Mouse (Mus musculus): ENCODE measurements at regions not wholly inside any gene's neighbourhood (a gene's known extent, or its start where the extent isn't known, plus 50 kb on each side); places are given as distances from the start of the nearest gene placed in this dataset.

DNA sequence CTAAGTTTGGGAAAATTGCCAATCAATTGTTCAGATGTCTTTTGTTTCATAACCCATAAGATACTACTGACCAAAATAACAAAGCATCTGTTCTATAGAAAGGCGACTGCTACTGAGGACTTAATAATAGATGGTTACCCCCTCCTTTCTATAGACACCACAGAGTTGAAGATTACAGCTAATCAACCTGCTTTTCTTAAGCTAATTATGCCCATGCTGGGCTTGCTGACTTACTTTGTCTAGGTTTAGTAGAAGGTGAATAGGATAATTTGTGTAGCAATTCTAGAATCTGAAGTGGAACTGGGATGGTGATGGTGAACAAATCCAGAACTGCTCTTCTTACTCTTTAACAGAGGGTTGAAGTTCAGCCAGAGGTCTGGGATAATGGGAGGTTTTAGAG is 53.8 kb upstream of the Tbx18 start:
- H3K4me3 ChIP-seq (ENCODE audit: low read depth, low read length), result no peak overlapping the region
- no peaks in the 10 kb centered on the region for H3K27me3 ChIP-seq (ENCODE audit: control insufficient read depth, insufficient read depth, low read length)
- H3K9me3 ChIP-seq (ENCODE audit: control insufficient read depth, low read length), result no peaks in the 10 kb centered on the region
- H3K4me1 ChIP-seq (ENCODE audit: control insufficient read depth, insufficient read depth, low read length), result no peaks in the 10 kb centered on the region
- H3K36me3 ChIP-seq (ENCODE audit: control insufficient read depth, insufficient read depth, low read length), result no peaks in the 10 kb centered on the region
- ATAC-seq (ENCODE audit: insufficient number of reproducible peaks, low FRiP score, low TSS enrichment, low read depth), result no peak
- WGBS, result 90% methylated on average over 1 of the region's 1 CpGs
- H3K9ac ChIP-seq (ENCODE audit: low read length), result no peak overlapping the region
- no peak overlapping the region for H3K27ac ChIP-seq (replicated peaks; ENCODE audit: low read depth, low read length)
- no peak for DNase-seq (ENCODE audit: low spot score)
- no peak overlapping the region for H3K4me2 ChIP-seq (ENCODE audit: low read depth, severe bottlenecking)

DNA sequence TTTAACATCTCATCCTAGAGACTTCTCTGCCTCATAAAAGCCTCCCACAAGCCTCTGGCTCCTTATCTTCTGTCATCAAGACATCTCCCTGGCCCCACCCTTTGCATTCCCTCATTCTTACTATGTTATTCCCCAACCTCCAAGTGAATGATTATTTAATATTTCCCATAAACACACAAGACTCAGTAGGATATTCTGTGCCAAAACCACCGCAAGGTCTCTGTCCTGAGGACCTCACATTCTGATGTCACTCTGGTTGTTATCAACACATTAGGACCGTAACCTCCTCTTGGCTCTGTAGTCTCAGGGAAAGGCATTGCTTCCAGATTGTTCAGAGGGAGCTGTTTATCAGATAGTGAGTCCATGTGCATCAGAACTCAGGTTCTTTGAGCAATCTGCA is 80.7 kb upstream of the Tbx18 start:
- 89% methylated on average over 2 of the region's 2 CpGs for WGBS

DNA sequence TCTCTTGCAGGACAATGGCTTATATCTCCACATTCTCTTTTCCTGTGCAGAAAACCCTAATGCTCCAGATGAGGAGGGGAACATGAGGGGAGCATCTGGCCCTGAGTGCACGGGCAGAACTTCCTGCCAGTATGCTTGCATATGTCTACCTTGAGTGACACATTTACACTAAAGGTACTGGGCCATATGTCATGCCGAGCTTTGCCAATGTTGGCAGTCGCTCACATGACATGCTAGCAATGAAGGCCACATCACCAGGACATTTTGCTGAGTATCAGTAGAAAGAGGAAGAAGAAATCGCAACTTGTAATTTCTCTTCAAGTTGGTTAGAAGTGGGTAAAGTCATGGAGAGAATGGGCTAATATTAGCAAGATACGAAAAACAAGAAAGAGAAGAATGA is 91.2 kb upstream of the Tbx18 start:
- no peak overlapping the region for H3K4me3 ChIP-seq (ENCODE audit: low read depth, low read length)
- H3K9ac ChIP-seq (ENCODE audit: low read length), result no peak overlapping the region
- no peaks in the 10 kb centered on the region for H3K9me3 ChIP-seq (ENCODE audit: control insufficient read depth, low read length)
- no peak overlapping the region for H3K27ac ChIP-seq (replicated peaks; ENCODE audit: low read depth, low read length)
- H3K4me1 ChIP-seq (ENCODE audit: control insufficient read depth, insufficient read depth, low read length), result no peaks in the 10 kb centered on the region
- H3K4me2 ChIP-seq (ENCODE audit: low read depth, severe bottlenecking), result no peak overlapping the region
- DNase-seq (ENCODE audit: low spot score) (no peak), ATAC-seq (ENCODE audit: insufficient number of reproducible peaks, low FRiP score, low TSS enrichment, low read depth) (no peak)
- H3K36me3 ChIP-seq (ENCODE audit: control insufficient read depth, insufficient read depth, low read length), result no peaks in the 10 kb centered on the region
- no peaks in the 10 kb centered on the region for H3K27me3 ChIP-seq (ENCODE audit: control insufficient read depth, insufficient read depth, low read length)
- WGBS, result 82% methylated on average over 5 of the region's 5 CpGs

More for the DNA sequence above, 80.7 kb upstream of the Tbx18 start:
- Histone ChIP-seq H3K9ac (ENCODE audit: low read length) (no peak overlapping the region), H3K27ac (replicated peaks; ENCODE audit: low read depth, low read length) (no peak overlapping the region), H3K4me2 (ENCODE audit: low read depth, severe bottlenecking) (no peak overlapping the region), H3K27me3 (ENCODE audit: control insufficient read depth, insufficient read depth, low read length) (no peaks in the 10 kb centered on the region), H3K36me3 (ENCODE audit: control insufficient read depth, insufficient read depth, low read length) (no peaks in the 10 kb centered on the region), H3K9me3 (ENCODE audit: control insufficient read depth, low read length) (no peaks in the 10 kb centered on the region), H3K4me3 (ENCODE audit: low read depth, low read length) (no peak overlapping the region), H3K4me1 (ENCODE audit: control insufficient read depth, insufficient read depth, low read length) (no peaks in the 10 kb centered on the region)
- DNase-seq (ENCODE audit: low spot score), result no peak
- ATAC-seq (ENCODE audit: insufficient number of reproducible peaks, low FRiP score, low TSS enrichment, low read depth), result no peak

- no peaks in the 10 kb centered on the region for H3K9me3 ChIP-seq (ENCODE audit: control insufficient read depth, low read length)
- no peaks in the 10 kb centered on the region for H3K27me3 ChIP-seq (ENCODE audit: control insufficient read depth, insufficient read depth, low read length)
- peak; percentile 85; the same call in 1 of the 2 replicates for ATAC-seq (ENCODE audit: insufficient number of reproducible peaks, low FRiP score, low TSS enrichment, low read depth)
- peak; percentile 74 for DNase-seq (ENCODE audit: low spot score)
- H3K27ac ChIP-seq (replicated peaks; ENCODE audit: low read depth, low read length), result no peak overlapping the region
- no peaks in the 10 kb centered on the region for H3K36me3 ChIP-seq (ENCODE audit: control insufficient read depth, insufficient read depth, low read length)
- H3K4me2 ChIP-seq (ENCODE audit: low read depth, severe bottlenecking), result no peak overlapping the region
- H3K4me3 ChIP-seq (ENCODE audit: low read depth, low read length), result no peak overlapping the region
- WGBS, result 16% methylated on average over 8 of the region's 8 CpGs
- no peak overlapping the region for H3K9ac ChIP-seq (ENCODE audit: low read length)
- H3K4me1 ChIP-seq (ENCODE audit: control insufficient read depth, insufficient read depth, low read length), result no peaks in the 10 kb centered on the region
These were observed 93.7 kb upstream of the Tbx18 start for GRCm38 (mm10) chr9:87824691-87825230.

DNA sequence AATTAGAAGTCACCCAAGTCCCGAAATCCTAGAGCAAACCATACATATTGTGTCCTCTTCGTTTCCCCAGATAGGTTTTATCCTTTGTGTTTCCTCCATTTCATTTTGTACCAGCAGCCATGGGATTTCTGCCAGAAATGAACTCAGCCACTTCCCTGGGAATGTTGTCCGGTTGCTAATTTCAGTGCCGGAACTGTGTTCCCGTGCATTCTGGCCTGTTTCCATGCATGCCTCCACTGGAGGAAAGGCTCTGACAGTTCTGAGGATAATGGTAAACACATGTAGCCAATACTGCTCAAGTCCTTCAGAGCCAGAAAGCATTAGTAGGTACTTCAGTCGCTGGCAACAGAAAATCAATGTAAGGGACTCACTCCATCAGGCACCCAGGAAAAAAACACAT is 112.8 kb upstream of the Tbx18 start:
- ATAC-seq (ENCODE audit: insufficient number of reproducible peaks, low FRiP score, low TSS enrichment, low read depth), result peak; percentile 54; the same call in 1 of the 2 replicates
- DNase-seq (ENCODE audit: low spot score), result peak; percentile 52
- WGBS, result 34% methylated on average over 6 of the region's 6 CpGs

GRCm38 (mm10) chr9:87844453-87844852 is 113.4 kb upstream of the Tbx18 start:
- ATAC-seq (ENCODE audit: insufficient number of reproducible peaks, low FRiP score, low TSS enrichment, low read depth) (no peak), DNase-seq (ENCODE audit: low spot score) (no peak)
- no peaks in the 10 kb centered on the region for H3K36me3 ChIP-seq (ENCODE audit: control insufficient read depth, insufficient read depth, low read length)
- H3K4me2 ChIP-seq (ENCODE audit: low read depth, severe bottlenecking), result no peak overlapping the region
- H3K9ac ChIP-seq (ENCODE audit: low read length), result no peak overlapping the region
- no peaks in the 10 kb centered on the region for H3K27me3 ChIP-seq (ENCODE audit: control insufficient read depth, insufficient read depth, low read length)
- H3K4me1 ChIP-seq (ENCODE audit: control insufficient read depth, insufficient read depth, low read length), result no peaks in the 10 kb centered on the region
- WGBS, result 84% methylated on average over 2 of the region's 2 CpGs
- no peaks in the 10 kb centered on the region for H3K9me3 ChIP-seq (ENCODE audit: control insufficient read depth, low read length)
- no peak overlapping the region for H3K4me3 ChIP-seq (ENCODE audit: low read depth, low read length)
- H3K27ac ChIP-seq (replicated peaks; ENCODE audit: low read depth, low read length), result no peak overlapping the region

More for the DNA sequence above, 112.8 kb upstream of the Tbx18 start:
- Histone ChIP-seq H3K4me3 (ENCODE audit: low read depth, low read length) (no peak overlapping the region), H3K4me2 (ENCODE audit: low read depth, severe bottlenecking) (no peak overlapping the region), H3K27me3 (ENCODE audit: control insufficient read depth, insufficient read depth, low read length) (no peaks in the 10 kb centered on the region), H3K9ac (ENCODE audit: low read length) (no peak overlapping the region), H3K36me3 (ENCODE audit: control insufficient read depth, insufficient read depth, low read length) (no peaks in the 10 kb centered on the region), H3K9me3 (ENCODE audit: control insufficient read depth, low read length) (no peaks in the 10 kb centered on the region), H3K4me1 (ENCODE audit: control insufficient read depth, insufficient read depth, low read length) (no peaks in the 10 kb centered on the region), H3K27ac (replicated peaks; ENCODE audit: low read depth, low read length) (no peak overlapping the region)

DNA sequence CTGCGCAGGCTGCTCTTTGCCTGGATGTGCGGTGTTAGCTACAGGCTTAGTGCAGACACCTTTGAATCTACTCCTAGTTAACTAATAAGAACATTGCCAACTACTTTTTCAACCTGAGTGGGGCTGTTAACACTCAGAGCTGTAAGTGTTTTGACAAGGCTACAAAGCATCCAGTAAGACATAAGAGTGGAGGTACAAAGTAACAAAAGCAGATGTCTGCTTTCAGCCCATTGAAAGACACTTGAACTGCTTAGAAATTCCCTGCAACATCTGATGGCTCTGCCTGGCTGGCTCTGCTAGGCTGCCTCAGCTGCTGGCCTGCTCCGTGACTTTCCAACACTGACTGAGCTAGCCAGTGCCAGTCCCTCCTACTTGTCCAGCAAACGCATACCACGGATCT is 117.8 kb upstream of the Tbx18 start:
- ATAC-seq (ENCODE audit: insufficient number of reproducible peaks, low FRiP score, low TSS enrichment, low read depth) (no peak), DNase-seq (ENCODE audit: low spot score) (no peak)
- Histone ChIP-seq H3K4me1 (ENCODE audit: control insufficient read depth, insufficient read depth, low read length) (no peaks in the 10 kb centered on the region), H3K4me2 (ENCODE audit: low read depth, severe bottlenecking) (no peak overlapping the region), H3K27me3 (ENCODE audit: control insufficient read depth, insufficient read depth, low read length) (no peaks in the 10 kb centered on the region), H3K4me3 (ENCODE audit: low read depth, low read length) (no peak overlapping the region), H3K27ac (replicated peaks; ENCODE audit: low read depth, low read length) (no peak overlapping the region), H3K9ac (ENCODE audit: low read length) (no peak overlapping the region), H3K9me3 (ENCODE audit: control insufficient read depth, low read length) (no peaks in the 10 kb centered on the region), H3K36me3 (ENCODE audit: control insufficient read depth, insufficient read depth, low read length) (no peaks in the 10 kb centered on the region)
- 83% methylated on average over 5 of the region's 5 CpGs for WGBS

- no peaks in the 10 kb centered on the region for H3K36me3 ChIP-seq (ENCODE audit: control insufficient read depth, insufficient read depth, low read length)
- H3K4me2 ChIP-seq (ENCODE audit: low read depth, severe bottlenecking), result no peak overlapping the region
- DNase-seq (ENCODE audit: low spot score) (no peak), ATAC-seq (ENCODE audit: insufficient number of reproducible peaks, low FRiP score, low TSS enrichment, low read depth) (no peak)
- no peaks in the 10 kb centered on the region for H3K4me1 ChIP-seq (ENCODE audit: control insufficient read depth, insufficient read depth, low read length)
- no peaks in the 10 kb centered on the region for H3K9me3 ChIP-seq (ENCODE audit: control insufficient read depth, low read length)
- no peak overlapping the region for H3K9ac ChIP-seq (ENCODE audit: low read length)
- no peak overlapping the region for H3K27ac ChIP-seq (replicated peaks; ENCODE audit: low read depth, low read length)
- H3K4me3 ChIP-seq (ENCODE audit: low read depth, low read length), result no peak overlapping the region
- 95% methylated on average over 1 of the region's 1 CpGs for WGBS
- H3K27me3 ChIP-seq (ENCODE audit: control insufficient read depth, insufficient read depth, low read length), result no peaks in the 10 kb centered on the region
These were observed 119.1 kb upstream of the Tbx18 start for GRCm38 (mm10) chr9:87850133-87850532.

DNA sequence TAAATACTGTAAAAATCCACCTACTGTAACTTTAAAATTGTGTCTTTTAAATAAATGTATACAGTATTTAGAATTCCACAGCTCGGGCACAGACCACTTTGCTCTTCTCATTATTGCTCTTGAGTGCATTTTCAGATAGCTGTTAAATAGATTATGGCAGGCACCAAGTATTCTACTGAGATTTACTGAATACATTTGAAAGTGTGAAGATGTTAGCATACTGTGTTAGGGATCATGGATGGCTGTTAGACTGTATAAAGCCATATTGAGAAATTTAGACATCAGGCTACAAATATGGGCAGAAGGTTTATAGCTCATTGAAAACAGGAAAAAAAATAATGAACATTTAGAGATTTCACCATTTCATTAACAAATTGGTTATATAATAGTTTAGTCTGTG is 130.5 kb upstream of the Tbx18 start:
- Histone ChIP-seq H3K9me3 (ENCODE audit: control insufficient read depth, low read length) (no peaks in the 10 kb centered on the region), H3K9ac (ENCODE audit: low read length) (no peak overlapping the region), H3K27ac (replicated peaks; ENCODE audit: low read depth, low read length) (no peak overlapping the region), H3K4me3 (ENCODE audit: low read depth, low read length) (no peak overlapping the region), H3K36me3 (ENCODE audit: control insufficient read depth, insufficient read depth, low read length) (no peaks in the 10 kb centered on the region), H3K27me3 (ENCODE audit: control insufficient read depth, insufficient read depth, low read length) (no peaks in the 10 kb centered on the region), H3K4me2 (ENCODE audit: low read depth, severe bottlenecking) (no peak overlapping the region), H3K4me1 (ENCODE audit: control insufficient read depth, insufficient read depth, low read length) (no peaks in the 10 kb centered on the region)
- DNase-seq (ENCODE audit: low spot score), result no peak
- WGBS, result 80% methylated on average over 1 of the region's 1 CpGs
- ATAC-seq (ENCODE audit: insufficient number of reproducible peaks, low FRiP score, low TSS enrichment, low read depth), result no peak

All from limb, embryonic 11.5 days (tissue).